Mouse (Mus musculus) heart, embryonic 15.5 days (tissue): ENCODE data around the gene Tbpl2. TPM values are rescaled to one million over a fixed set of nuclear protein-coding genes. Genes with fewer than 3 reads are reported as not detected.

Experiments used
- polyA plus RNA-seq: library from polyadenylated mRNA; unstranded; fragments of >200 nt; fragmentation: Nextera tagmentation; extraction: Ambion mirVana; gene quantifications from 2 replicates; pipeline ENCODE4 v1.2.1, GENCODE M21; 2015

Gene Tbpl2
- polyA plus RNA-seq, 1 experiment from 2014 or later = not detected

Other genes starting within 250 kb of the Tbpl2 start
- 4.5 and 4.6 TPM in 2 replicates for gene Hnmt, start 47.2 kb downstream of the Tbpl2 start, polyA plus RNA-seq
- gene Il1f8, start 56.6 kb upstream of the Tbpl2 start, polyA plus RNA-seq = not detected in 2 replicates
- not detected in 2 replicates for gene Il1f9, start 89.9 kb upstream of the Tbpl2 start, polyA plus RNA-seq
- not detected in 2 replicates for gene Il1f6, start 118.8 kb upstream of the Tbpl2 start, polyA plus RNA-seq
- gene Il1f5, start 180.4 kb upstream of the Tbpl2 start, polyA plus RNA-seq = not detected in 2 replicates
- not detected in 2 replicates for gene Il1f10, start 194.6 kb upstream of the Tbpl2 start, polyA plus RNA-seq
- 0.68 and 3.0 TPM in 2 replicates for gene Il1rn, start 240.3 kb upstream of the Tbpl2 start, polyA plus RNA-seq